Mouse (Mus musculus) embryo, embryonic 11.5 days (tissue): ENCODE data around the gene Cfap74.

ENCODE experiments used
- DNase-seq: peaks from one replicate; pipeline ENCODE4 v3.0.0-alpha.2; 2012; ENCODE audit warnings: low read depth, low spot score

The Cfap74 gene

GRCm38 (mm10) chr4:155491529-155492130 lies 82.6 kb downstream of the Cfap74 start:
- peak; percentile 17 for DNase-seq

GRCm38 (mm10) chr4:155492131-155492633 lies 83.2 kb downstream of the Cfap74 start:
- peak; percentile 30 for DNase-seq

DNA sequence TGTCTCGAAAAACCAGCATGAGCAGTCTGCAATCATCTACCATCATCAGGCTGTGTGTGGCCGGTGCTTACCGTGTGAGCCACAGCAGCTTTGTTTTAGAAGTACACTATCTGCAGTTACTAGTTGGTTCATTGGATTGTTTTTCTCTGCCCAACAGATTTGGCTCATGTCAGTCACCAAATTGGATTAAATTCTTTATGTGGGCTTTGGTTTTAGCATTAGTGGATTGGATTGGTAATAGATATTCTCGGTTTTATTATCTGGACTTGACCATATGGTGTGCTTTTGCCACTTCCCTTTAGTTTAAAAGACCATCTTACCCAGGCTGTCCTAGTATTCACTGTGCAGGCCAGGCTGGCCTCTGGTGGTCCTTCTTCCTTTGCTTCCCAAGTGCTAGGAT lies 85.9 kb downstream of the Cfap74 start:
- no peak for DNase-seq

DNA sequence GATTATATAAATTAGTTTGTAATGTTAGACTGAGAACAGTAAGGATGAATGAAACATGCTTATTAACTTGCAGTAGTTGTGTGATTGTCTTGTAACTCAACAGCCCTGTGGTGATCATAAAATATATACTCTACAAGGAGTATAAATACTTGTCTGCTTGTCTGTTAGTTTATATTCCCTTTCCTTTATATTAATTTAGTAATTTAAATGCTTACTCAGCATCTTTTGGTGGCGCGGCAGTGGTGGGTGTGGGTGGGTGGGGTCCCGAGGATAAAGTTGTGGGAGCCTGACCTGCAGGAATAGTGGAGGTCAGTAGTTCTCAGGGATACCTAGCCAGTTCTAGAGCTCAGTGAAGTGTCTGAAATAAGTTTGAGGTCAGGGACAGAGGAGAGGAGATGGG lies 89.0 kb downstream of the Cfap74 start:
- DNase-seq: no peak

GRCm38 (mm10) chr4:155501126-155501525 lies 92.1 kb downstream of the Cfap74 start:
- DNase-seq: no peak

DNA sequence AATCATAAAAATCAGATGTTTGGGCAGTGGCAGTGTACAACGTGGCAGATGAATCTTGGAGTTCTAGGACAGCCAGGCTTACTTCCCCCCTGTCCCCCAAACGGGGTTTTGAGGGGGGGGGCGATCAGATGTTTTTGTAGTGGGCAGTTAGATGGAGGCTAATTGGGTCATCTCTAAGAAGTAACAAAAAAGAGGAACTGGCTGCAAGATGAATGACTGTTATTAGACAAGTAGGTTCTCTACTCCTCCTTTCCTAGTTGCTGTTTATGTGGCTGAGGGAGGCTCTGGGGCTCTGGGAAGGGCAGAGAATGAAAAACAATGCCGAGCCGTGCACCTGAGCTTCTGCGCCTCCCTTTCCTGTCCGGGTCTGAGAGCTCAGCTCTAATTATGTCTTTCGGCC lies 96.1 kb downstream of the Cfap74 start:
- no peak for DNase-seq

DNA sequence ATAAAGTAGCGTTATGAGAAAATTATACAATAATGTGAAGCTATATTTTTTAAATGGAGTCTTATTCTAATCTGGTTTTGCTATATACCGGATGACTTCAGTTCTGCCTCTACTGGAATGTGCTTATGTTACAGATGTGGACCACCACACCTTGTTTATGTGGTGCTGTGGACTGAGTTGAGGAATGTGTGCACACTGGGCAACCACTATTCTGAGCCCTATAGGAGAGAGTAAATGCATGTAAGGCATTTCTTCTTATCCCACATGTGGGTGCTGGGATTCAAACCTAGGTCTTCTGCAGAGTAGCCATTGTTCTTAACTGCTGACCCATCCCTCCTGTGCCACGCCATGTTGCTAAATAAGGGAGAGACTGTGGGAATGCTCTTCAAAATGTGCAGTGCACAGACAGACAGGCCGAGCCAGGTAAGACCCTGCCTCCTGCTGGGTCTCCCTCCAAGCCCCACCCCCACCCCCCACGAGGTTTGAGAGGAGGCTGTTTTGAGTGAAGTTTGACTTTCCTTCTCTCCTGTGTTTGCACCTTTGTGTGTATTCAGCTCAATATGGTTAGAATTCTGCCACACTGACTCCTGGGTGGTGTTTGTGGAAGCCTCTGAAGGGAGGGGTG lies 96.8 kb downstream of the Cfap74 start:
- DNase-seq: no peak

- no peak for DNase-seq
Measured at GRCm38 (mm10) chr4:155508614-155509013, 99.6 kb downstream of the Cfap74 start.

DNA sequence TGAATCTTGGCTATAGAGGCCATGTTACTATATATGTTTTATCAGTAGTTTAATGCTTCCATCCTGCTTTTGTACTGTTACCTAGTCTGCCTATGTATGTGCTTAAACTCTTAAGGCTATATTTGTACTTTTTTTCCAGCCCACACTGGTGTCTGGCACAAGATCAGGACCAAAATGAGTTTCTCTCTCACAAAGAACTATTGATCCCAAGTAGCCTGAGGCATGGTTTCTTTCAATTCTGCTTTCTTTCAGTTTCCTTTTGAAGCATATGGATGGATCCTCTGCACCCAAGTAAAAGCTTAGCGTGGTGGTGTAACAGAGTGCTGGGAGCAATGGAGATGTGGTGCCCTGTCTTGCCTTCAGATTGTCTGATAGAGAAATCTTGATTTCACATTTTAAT lies 102.0 kb downstream of the Cfap74 start:
- no peak for DNase-seq

DNA sequence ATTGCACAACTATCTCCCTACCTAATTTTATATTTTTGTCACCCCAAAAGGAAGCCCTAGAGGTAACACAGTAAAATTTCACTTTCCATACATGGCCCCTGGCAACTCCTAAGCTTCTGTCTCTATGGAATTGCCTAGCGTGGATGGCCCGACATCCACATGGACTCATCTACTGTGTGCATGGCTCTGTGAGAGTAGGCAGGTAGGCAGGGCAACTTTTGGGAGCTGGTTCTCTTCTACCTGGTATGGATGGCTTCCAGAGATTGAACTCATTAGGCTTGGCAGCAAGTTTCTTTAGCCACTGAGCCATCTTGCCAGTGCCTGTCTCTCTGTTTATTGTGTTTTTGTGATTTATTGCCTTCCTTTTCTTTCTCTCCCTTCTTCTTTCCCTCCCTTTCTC lies 105.8 kb downstream of the Cfap74 start:
- no peak for DNase-seq
